Comparison of ENCODE assay signal across 18 mouse cellular contexts in the genomic region with DNA sequence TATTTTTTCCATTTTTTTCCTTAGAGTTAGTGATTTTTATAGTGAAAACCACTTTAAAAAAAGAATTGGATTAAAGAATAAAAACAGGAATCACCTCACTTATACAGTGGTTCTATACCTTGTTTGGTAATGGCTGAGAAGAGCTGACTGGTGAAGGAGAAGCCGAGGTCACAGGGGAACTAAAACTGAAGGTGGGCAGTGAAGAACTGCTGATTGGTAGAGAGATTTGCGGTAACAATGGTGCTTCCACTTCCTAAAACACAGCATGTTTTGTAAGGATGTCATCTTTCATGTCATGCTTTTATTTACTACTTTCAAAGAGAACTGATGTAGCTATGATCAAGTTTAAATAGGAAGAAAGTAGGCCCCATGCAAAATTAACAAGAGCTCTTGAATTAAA.
"Had no signal": no experiment of that assay in that cellular context is flagged by ENCODE, and none has a peak within 500 bp of the region (broad histone marks: within the 10 kb centered on the region; RNA-seq: fewer than 3 reads in every experiment).

No protein-coding gene starts in this region.

- H3K4me1 ChIP-seq: kidney, embryonic 15.5 days; limb, embryonic 12.5 days; limb, embryonic 15.5 days; neural tube, embryonic 13.5 days had no signal

- ATAC-seq: liver, postnatal 0 days; lung, postnatal 0 days had no signal

- H3K27ac ChIP-seq: kidney, embryonic 15.5 days; left cerebral cortex, adult 2 months; limb, embryonic 12.5 days; limb, embryonic 15.5 days; liver, embryonic 14.5 days; neural tube, embryonic 13.5 days had no signal

- DNase-seq: kidney, adult 11 months; kidney, adult 8-10 months; kidney, postnatal 10 days; kidney, postnatal 36 days; layer of hippocampus, postnatal 36 days; left cerebral cortex, postnatal 4 days; liver, postnatal 0 days; lung, embryonic 14.5 days; midbrain, embryonic 14.5 days; thymus, adult 18-20 months; thymus, postnatal 36 days had no signal

- H3K27me3 ChIP-seq: kidney, embryonic 15.5 days; limb, embryonic 12.5 days; limb, embryonic 15.5 days; neural tube, embryonic 13.5 days had no signal

- H3K4me3 ChIP-seq: kidney, embryonic 15.5 days; left cerebral cortex, adult 2 months; limb, embryonic 12.5 days; limb, embryonic 15.5 days; neural tube, embryonic 13.5 days had no signal
